Mouse (Mus musculus): ENCODE results near the gene Ptms.
"Not testable (repeated sequence)": the region's sequence is repeated elsewhere in the genome, so short reads cannot be mapped to it uniquely, and the experiment has no call there.

Gene Ptms

GRCm38 (mm10) chr6:124904991-124905860, 14.7 kb downstream of the Ptms start:
- DNase-seq (ENCODE audit: low spot score in 2 of 2), result no peak

DNA sequence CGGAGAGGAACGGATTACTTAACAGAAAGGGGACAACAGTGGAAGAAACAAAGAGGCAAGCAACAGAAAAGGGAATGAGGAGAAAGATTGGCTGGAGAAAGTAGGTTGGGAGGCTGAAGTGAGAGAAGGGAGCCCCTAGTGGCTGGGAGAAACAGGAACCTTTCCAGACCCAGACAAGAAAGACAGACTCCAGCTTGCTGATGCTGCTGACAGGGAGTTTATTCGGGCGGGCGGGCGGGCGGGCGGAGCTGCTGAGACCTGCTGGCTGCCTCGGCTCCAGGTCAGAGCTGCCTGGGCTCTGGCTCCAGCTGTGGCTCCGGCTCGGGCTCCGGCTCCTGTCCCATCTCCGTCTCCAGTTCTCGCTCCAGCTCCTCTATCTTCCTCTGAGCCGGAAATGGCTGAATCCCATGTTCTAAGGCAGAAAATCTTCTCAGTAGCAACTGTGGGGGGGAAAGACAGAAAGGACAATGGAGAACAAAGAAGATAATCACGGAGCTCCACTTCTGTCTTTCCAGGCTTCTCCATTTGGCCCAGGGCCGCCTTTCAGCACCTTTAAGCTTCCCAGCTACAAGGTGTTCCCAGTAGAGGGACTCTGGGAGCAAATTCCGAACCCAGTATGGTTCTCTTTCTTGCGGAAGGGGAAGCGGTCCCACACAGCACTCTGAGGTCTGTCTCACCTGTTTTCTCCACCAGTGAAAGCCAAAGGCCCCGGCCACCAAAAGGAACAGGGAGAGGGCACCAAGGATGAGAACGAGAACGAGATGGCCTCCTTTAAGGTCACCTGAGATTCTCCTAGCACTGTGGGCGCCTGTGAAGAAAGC, 15.5 kb downstream of the Ptms start:
- peak; percentile 62 to 72 for DNase-seq (ENCODE audit: low spot score in 2 of 2)

DNA sequence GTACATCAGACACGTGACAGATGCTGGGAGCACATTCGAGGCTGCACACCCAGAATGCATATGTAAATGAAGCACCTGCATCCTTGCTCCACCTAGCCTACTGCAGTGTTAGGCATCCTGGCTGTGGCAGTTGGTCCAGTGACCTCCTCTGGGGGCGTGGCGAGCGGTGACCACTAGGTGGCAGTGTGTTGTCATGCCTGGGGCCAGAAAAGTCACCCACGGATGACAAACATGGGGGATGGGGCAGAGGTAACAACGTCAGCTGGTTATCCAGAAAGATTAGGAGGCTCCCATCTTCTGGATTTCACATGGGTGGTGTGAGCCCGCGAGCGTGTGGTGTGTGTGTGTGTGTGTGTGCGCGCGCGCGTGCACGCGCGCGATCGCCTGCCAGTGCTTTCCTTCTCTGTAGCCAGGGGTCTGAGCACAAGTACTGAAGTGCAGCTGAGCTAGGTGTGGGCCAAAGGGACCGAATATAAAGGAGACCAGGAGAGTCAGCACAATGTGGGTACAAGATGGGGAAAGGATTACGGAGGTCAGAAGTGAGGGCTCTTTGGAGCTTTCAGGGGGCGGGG, 16.2 kb downstream of the Ptms start:
- peak; percentile 86 to 91 for DNase-seq (ENCODE audit: low spot score in 2 of 2)

- DNase-seq (ENCODE audit: low spot score in 2 of 2), result no peak
Observed at GRCm38 (mm10) chr6:124901851-124902250, 18.1 kb downstream of the Ptms start.

DNA sequence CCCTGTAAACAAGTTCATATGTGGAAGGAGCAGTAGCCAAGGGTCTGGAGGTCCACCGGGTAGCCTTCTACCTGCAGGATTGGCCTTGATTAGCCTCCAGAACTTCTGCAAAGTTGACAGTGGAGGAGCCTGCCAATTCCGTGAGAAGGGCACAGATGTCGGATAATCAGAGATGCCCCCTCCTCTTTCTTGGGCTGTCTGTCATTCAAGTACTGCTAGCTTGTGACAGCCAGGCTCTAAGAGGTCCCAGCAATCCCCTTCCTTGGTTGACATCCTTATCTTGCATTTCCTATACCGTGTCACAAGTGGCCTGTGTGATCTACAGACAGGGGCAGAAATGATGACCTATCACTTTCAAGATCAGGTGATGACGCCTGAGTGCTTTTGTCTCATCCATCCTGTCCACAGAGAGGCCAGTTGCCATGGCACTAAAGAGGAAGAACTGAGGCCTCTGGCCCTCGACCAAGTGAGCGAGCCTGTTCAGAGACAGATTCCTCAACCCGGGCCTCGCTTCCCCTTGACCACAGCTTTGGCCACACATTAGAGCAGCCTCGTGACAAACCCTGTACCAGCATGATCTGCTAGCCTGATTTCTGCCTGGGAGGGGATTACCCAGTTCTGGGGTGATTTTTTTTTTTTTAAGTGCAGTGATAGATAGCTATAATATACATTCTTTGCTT, 19.0 kb downstream of the Ptms start:
- DNase-seq (ENCODE audit: low spot score in 2 of 2), result peak in 1 of 2 experiments; percentile 53

- no peak for DNase-seq (ENCODE audit: low spot score in 2 of 2)
Observed at GRCm38 (mm10) chr6:124900056-124900800, 19.7 kb downstream of the Ptms start.

DNA sequence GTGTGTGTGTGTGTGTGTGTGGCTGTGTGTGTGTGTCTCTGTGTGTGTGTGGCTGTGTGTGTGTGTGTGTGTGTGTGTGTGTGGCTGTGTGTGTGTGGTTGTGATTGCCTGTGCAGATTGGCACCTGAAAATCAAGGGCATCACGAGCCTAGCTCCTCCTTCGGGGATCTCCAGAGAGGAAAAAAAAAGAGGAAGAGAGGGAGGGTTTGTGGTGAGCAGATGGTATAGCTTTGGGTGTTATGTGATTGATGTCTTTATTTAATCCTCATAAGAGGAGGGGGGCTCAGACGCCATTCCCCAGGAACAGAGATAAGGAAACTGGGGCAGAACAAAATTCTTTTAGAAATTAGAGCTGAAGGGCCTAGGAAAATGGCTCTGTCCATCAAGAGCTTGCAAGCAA, 21.5 kb downstream of the Ptms start:
- no peak for DNase-seq (ENCODE audit: low spot score in 2 of 2)

DNA sequence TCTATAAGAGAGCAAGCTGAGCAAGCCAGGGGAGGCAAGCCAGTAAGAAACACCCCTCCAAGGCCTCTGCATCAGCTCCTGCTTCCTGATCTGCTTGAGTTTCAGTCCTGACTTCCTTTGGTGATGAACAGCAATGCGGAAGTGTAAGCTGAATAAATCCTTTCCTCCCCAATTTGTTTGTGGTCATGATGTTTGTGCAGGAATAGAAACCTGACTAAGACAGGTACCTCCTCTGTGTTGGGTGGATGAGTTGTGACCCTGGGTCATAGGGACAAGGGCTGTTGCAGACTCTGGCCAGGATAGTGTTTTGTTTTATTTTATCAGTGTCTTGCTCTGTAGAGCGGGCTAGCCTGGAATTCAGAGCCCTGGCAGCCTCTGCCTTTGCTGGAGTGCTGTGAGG, 25.8 kb downstream of the Ptms start:
- not testable (repeated sequence) for DNase-seq (ENCODE audit: low spot score in 2 of 2)

DNA sequence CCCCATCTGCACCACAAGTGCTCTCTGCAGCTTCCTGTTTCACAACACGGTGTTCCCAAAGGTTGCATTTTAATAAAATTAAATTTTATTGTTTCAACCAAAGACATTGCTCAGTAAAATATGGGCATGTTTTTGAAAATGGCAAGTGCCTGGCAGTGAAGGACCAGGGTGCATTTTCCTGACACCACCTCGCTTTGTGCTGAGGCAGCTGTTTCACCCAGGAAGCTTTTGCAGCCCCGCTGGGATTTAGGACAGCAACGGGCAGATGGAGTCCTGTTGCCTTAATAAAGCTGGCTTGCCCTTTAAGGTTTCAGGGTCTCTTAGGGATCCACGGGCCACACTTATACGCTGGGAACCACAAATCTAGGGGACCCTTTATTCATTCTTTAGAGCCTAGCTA, 28.9 kb downstream of the Ptms start:
- DNase-seq (ENCODE audit: low spot score in 2 of 2), result no peak

DNA sequence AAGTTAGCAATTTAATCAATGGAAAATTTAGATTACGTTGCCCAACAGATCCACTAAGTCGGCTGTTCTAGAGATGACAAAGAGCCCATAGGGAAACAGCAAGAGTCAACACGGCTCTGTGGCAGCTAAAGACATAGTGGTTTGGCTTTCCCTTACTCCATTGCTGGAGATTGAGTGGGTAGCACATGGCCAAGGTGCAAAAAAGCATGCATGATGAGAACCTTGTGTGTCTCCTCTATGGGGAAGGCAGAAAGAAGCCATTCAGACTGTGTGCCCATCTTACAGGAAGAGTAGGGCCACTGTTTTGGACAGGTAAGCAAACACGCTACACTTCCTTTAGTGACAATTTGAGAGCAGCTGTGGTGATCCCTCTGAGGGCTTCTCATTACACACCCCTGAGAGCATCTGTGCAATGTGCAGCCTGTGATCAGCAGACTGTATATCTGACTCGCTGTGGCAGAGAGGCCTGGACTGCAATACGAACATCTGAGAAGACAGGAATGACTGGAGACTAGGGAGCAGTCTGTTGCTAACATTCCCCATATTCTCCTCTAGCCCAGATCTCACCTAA, 31.3 kb downstream of the Ptms start:
- DNase-seq (ENCODE audit: low spot score in 2 of 2), result no peak

- DNase-seq (ENCODE audit: low spot score in 2 of 2), result no peak
Observed at GRCm38 (mm10) chr6:124887986-124888385, 31.9 kb downstream of the Ptms start, which contains the start of gene Cd4. TSS of gene Cd4 (minus strand) at chr6:124888221.

GRCm38 (mm10) chr6:124885956-124886381, 33.9 kb downstream of the Ptms start:
- DNase-seq (ENCODE audit: low spot score in 2 of 2), result no peak

DNA sequence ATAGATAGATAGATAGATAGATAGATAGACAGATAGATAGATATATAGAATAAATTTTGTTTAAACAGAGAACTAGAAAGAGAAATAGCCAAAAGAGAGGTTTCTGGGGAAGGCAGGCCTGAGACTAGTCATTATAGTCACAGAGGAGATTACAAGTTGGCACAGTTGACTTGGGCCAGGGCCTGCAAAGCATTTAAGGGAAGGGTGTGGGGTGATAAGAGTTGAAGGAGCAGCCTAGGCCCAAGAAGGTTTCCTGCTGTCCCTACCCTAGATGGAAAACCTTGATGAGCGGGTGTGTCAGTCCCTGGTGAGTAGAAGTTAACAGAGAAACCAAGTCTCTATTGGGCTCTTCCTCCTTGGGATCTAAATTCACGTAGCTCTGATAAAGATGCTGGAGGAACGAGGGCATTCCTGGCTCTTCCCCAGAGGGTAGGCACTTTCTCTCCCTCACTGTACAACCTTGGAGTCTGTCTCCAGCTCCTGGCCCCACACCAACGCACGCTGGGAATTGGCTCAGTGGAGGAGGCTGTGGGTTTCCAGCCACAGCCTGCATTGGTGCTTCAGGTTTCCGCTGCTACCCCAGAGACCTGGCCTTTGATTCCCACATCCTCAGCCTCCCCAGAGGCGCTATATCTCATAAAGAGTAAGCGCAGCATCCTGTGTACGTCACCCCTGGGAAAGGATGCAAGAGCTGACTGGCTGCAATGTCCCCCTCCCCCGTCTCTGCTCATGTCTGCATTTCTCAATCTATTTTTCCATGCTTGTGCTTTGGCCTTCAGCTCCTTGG, 35.0 kb downstream of the Ptms start:
- DNase-seq (ENCODE audit: low spot score in 2 of 2), result no peak

GRCm38 (mm10) chr6:124883351-124883750, 36.6 kb downstream of the Ptms start:
- no peak for DNase-seq (ENCODE audit: low spot score in 2 of 2)

DNA sequence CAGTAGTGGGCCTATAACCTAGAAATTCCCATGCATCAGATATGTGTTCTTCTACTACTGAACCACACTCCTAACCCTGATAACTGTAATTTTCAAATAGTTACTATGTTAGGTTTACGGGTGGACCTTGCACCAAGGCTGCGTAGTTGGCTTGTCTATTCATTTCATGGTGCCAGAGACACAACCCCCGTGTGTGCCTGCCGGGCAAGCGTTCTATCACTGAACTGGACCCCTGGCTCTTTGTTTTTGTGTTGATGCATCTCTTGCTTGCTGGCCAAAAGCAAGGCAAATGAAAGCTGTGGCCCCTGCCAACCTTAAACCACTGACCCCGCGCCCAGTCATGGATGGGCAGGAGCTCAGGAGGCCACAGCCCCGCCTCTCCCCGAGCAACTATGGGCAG, 38.1 kb downstream of the Ptms start:
- no peak for DNase-seq (ENCODE audit: low spot score in 2 of 2)

- no peak for DNase-seq (ENCODE audit: low spot score in 2 of 2)
Observed at GRCm38 (mm10) chr6:124879390-124879789, 40.5 kb downstream of the Ptms start.

- DNase-seq (ENCODE audit: low spot score in 2 of 2), result no peak
Observed at GRCm38 (mm10) chr6:124874348-124874747, 45.6 kb downstream of the Ptms start.

DNA sequence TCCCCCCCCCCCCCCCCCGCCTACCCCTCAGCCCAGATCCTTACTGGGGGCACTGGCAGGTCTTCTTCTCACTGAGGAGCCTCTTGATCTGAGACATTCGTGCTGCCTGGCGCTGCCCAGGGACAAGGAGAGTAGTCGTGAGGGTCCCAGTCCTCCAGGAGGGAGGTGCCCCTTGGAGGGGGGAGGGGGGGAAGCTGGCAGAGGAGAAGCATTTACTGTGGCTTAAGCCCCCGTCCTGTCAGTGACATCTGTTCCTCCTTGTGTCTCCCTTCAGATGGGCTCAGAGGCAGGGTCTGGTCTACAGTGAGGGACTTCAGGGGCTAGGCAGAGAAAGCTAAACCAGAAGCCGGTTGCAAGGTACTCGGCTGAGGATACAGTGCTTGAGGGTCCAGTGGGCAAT, 53.3 kb downstream of the Ptms start:
- no peak for DNase-seq (ENCODE audit: low spot score in 2 of 2)

DNA sequence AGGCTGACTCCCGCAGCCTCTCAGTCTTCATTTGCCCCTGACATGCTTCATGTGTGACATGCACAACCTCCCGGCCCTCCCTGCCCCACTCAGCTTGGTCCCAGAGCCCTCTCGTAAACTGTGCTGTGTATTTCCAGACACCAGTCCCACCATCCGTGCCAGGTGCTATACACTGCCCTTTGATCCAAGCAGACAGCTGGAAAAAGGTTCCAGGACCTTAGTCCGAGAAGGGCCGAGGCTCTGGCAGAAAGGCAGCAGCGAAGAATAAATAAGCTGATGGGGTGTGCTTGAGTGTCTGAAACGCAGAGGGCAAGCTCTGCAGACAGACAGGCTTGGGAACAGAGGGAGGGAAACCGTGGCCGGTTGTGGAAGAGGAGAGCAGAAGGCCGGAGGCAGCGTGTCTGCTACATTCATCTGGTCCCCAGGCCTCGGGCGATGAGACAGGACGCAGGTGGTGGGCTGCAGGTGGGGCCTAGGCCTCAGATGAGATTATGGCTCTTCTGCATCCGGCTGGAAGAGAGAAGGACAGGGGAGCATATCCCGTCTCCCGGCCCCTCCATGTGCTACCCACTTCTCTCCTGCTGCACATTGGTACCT, 54.0 kb downstream of the Ptms start:
- DNase-seq (ENCODE audit: low spot score in 2 of 2), result no peak
